Mouse (Mus musculus): ENCODE results near the gene Ephx1.

GRCm38 (mm10) chr1:181047520-181047919, 26.8 kb upstream of the Ephx1 start:
- TF ChIP-seq CTCF (IDR thresholded peaks at IDR 0.05; ENCODE audit: insufficient read depth, low read length) (no peak), POLR2A (IDR thresholded peaks at IDR 0.05; ENCODE audit: borderline replicate concordance, extremely low read depth, low read depth, low read length) (no peak)
